Comparison of ENCODE assay signal across 8 mouse cellular contexts in the genomic region with DNA sequence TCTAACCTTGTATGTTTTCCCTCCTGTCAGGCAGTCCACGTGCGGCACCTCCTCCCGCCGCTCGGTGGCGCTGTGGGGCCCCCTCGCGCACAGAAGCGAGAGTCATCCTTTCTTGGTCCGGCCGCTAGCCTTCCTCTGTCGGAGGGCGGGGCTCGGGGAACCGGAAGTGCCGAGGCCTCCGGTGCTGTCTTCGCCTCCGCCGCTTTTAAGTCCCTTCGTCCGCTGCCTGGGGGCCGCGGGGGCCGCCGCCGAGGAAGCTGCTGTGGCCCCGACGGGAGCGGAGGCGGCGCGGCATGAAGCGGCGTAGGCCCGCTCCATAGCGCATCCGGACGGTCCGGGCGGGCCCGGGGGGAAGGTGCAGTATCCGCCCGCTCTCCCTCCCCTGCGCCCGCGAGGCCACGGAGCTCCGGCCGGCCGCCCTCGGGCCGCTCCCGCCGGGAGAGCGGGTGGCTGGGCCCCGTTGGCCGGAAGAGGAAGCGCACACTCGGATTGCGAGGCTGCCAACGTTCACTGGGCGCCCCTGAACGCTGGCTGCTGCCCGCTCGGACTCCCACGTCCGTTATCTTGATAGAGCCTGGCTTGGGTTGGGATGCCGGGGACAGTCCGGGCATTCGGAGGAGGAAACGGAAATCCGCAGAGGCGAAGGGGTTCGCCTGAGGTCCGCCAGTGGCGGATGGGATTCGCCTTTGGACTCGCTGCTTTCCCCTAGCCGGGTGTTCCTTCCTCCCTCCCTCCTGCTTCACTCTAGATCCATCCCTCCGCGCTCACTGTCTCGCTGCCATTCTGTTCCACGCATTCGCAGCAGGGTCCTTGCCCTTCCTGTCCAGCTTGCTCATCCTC. TPM values are rescaled to one million over a fixed set of nuclear protein-coding genes. Genes with fewer than 3 reads are reported as not detected.
DNase-seq lines count a peak whose midpoint lies in the region; ATAC-seq and TF ChIP-seq lines count a peak whose summit lies in the region.

Dpp8 (plus strand) TSS at position 146 of the 840 bp plus-strand sequence.

- peak within 1 kb of the TSS; percentile 87 for H3K27ac ChIP-seq in bone marrow macrophage, adult 2 months (ENCODE audit: insufficient read depth, low read depth, low read length)
- peak within 1 kb of the TSS; percentile 70 for H3K27ac ChIP-seq in embryonic fibroblast, embryonic 13.5 days (ENCODE audit: insufficient read depth, low read length)
- peak within 1 kb of the TSS; percentile 99 for H3K27ac ChIP-seq in heart, embryonic 10.5 days
- H3K27ac ChIP-seq in kidney, embryonic 15.5 days, result peak within 1 kb of the TSS; percentile 95

- under 1% methylated on average over 84 of the region's 85 CpGs for WGBS in heart, embryonic 10.5 days
- under 1% methylated on average over 85 of the region's 85 CpGs for WGBS in kidney, embryonic 15.5 days

- DNase-seq in A20 (ENCODE audit: low read depth, low spot score) (peak; percentile 97), liver (peak; percentile 97)
- peak; percentile 97 for DNase-seq in heart, embryonic 10.5 days (ENCODE audit: low spot score)
- DNase-seq in spleen, postnatal 4 days (ENCODE audit: low spot score in 2 of 2), result peak; percentile 96 to 99

- peak within 1 kb of the TSS; percentile 85 for H3K4me2 ChIP-seq in kidney, embryonic 15.5 days

- H3K9me3 ChIP-seq in heart, embryonic 10.5 days, result no peaks in the 10 kb centered on the region
- H3K9me3 ChIP-seq in kidney, embryonic 15.5 days (replicated peaks), result no peaks in the 10 kb centered on the region

- H3K9ac ChIP-seq in kidney, embryonic 15.5 days, result peak within 1 kb of the TSS; percentile 99

- H3K36me3 ChIP-seq in heart, embryonic 10.5 days, result peaks cover 13% of the 10 kb centered on the region
- H3K36me3 ChIP-seq in kidney, embryonic 15.5 days, result peaks cover 26% of the 10 kb centered on the region

- no peaks in the 10 kb centered on the region for H3K27me3 ChIP-seq in heart, embryonic 10.5 days (ENCODE audit: insufficient read depth, poor library complexity, severe bottlenecking)
- H3K27me3 ChIP-seq in kidney, embryonic 15.5 days, result no peaks in the 10 kb centered on the region

- no peak for TF ChIP-seq POLR2A in bone marrow macrophage, adult 2 months (IDR thresholded peaks at IDR 0.05; ENCODE audit: borderline replicate concordance, low read depth, low read length)
- peak; percentile 53 for TF ChIP-seq POLR2A in embryonic fibroblast, embryonic 13.5 days (IDR thresholded peaks at IDR 0.05; ENCODE audit: low read depth, low read length)

- peak; percentile 69 for TF ChIP-seq CTCF in bone marrow macrophage, adult 2 months (IDR thresholded peaks at IDR 0.05; ENCODE audit: low read depth, low read length)
- peak; percentile 88 for TF ChIP-seq CTCF in embryonic fibroblast, embryonic 13.5 days (IDR thresholded peaks at IDR 0.05; ENCODE audit: borderline replicate concordance, insufficient read depth, low read length)

- ATAC-seq in kidney, embryonic 15.5 days (replicated peaks; ENCODE audit: low FRiP score), result peak; percentile 95
- ATAC-seq in monocyte, adult 5-6 weeks (replicated peaks; ENCODE audit: insufficient number of reproducible peaks, low FRiP score, low TSS enrichment, poor library complexity, severe bottlenecking), result peak; percentile 93

- H3K4me1 ChIP-seq in bone marrow macrophage, adult 2 months (ENCODE audit: control insufficient read depth, insufficient read depth, low read length), result peaks cover 10% of the 10 kb centered on the region
- H3K4me1 ChIP-seq in embryonic fibroblast, embryonic 13.5 days (ENCODE audit: control insufficient read depth, insufficient read depth, low read length), result no peaks in the 10 kb centered on the region
- peaks cover 13% of the 10 kb centered on the region for H3K4me1 ChIP-seq in heart, embryonic 10.5 days
- peaks cover 11% of the 10 kb centered on the region for H3K4me1 ChIP-seq in kidney, embryonic 15.5 days

- H3K4me3 ChIP-seq in bone marrow macrophage, adult 2 months (ENCODE audit: insufficient read depth, low read length), result peak within 1 kb of the TSS; percentile 72
- peak within 1 kb of the TSS; percentile 70 for H3K4me3 ChIP-seq in embryonic fibroblast, embryonic 13.5 days (ENCODE audit: insufficient read depth, low read length)
- H3K4me3 ChIP-seq in heart, embryonic 10.5 days, result peak within 1 kb of the TSS; percentile 95
- H3K4me3 ChIP-seq in kidney, embryonic 15.5 days (replicated peaks), result peak within 1 kb of the TSS; percentile 100

RNA-seq across cellular contexts. Expression of gene Dpp8, which starts in this region (rescaled TPM):
- 57.3 and 73.7 TPM in 2 replicates for polyA plus RNA-seq in bone marrow macrophage, adult 2 months (2012; ENCODE audit: insufficient read depth, insufficient read length, missing spikeins)
- polyA plus RNA-seq in embryonic fibroblast, embryonic 13.5 days (2011; ENCODE audit: insufficient read length, low read depth, missing spikeins), result 98.8 and 104 TPM in 2 replicates
- 35.2 and 36.2 TPM in 2 replicates for polyA plus RNA-seq in heart, embryonic 10.5 days (2016; fragmentation: Nextera tagmentation; extraction: Ambion mirVana)
- polyA plus RNA-seq in kidney, embryonic 15.5 days (2015; fragmentation: Nextera tagmentation; extraction: Ambion mirVana), result 35.2 and 37.3 TPM in 2 replicates
- 94.5 to 146 TPM (median 99.4 TPM) in 3 replicates for total RNA-seq in monocyte, adult 5-6 weeks (2017)

Comparison
In these comparisons a context has a peak if more than half of its experiments do, and no peak if none do; other contexts are left out.
1. Peak in every context shown above with its lines: DNase-seq, ATAC-seq, H3K4me3 ChIP-seq and H3K27ac ChIP-seq.